Mouse (Mus musculus): ENCODE results near the gene Map4k3. TPM values are rescaled to one million over a fixed set of nuclear protein-coding genes. Genes with fewer than 3 reads are reported as not detected.

The Map4k3 gene
- total and polyA plus RNA-seq, 3 experiments, result 3.2 to 4.1 TPM; not detected in 1

DNA sequence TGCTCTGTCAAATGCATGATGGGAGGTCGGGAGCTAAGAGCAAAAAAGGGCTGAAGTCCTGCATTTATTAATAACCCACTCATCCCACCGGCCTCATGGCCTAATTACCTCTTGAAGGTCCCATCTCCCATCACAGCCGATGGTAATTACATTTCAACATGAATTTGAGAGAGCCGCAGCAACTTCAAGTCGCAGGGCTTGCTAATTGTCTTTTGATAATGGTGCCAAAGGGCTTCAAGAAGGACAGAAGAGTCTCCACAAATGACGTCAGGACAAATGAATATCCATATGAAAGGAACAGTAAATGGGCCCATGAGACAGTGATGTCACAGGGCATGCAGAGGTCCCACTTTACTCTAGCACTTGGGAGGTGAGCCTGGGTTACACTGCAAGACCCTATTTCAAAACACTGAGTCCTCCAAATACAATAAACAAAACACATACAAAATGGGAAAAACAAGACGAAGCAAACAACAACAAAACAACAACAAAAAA, 153.8 kb downstream of the Map4k3 start:
- Histone ChIP-seq H3K27ac (ENCODE audit: control insufficient read depth, low read depth, low read length) (no peak overlapping the region), H3K4me3 (ENCODE audit: control insufficient read depth in 1 of 2, insufficient read depth in 1 of 2, low read depth in 2 of 2, low read length in 2 of 2) (no peak overlapping the region), H3K27me3 (ENCODE audit: control insufficient read depth in 1 of 2, insufficient read depth in 2 of 2, low read length in 2 of 2) (no peaks in the 10 kb centered on the region), H3K9me3 (replicated peaks; ENCODE audit: insufficient read depth, low read length) (no peaks in the 10 kb centered on the region), H3K36me3 (ENCODE audit: control insufficient read depth in 1 of 2, insufficient read depth in 2 of 2, low read length in 2 of 2) (no peaks in the 10 kb centered on the region), H3K79me2 (ENCODE audit: control insufficient read depth, insufficient read depth, low read length, poor library complexity) (no peaks in the 10 kb centered on the region), H3K9ac (ENCODE audit: control insufficient read depth, low read depth, low read length, poor library complexity, severe bottlenecking) (no peak overlapping the region), H3K4me1 (ENCODE audit: control insufficient read depth in 1 of 2, insufficient read depth in 2 of 2, low read length in 2 of 2) (no peaks in the 10 kb centered on the region)
- TF ChIP-seq USF2 (IDR thresholded peaks at IDR 0.05; ENCODE audit: borderline replicate concordance in 1 of 2, insufficient read depth in 1 of 2, low read depth in 1 of 2, low read length in 2 of 2), result no peak
- no peak for TF ChIP-seq ETS1 (IDR thresholded peaks at IDR 0.05; ENCODE audit: low read depth, low read length)
- no peak for TF ChIP-seq RAD21 (IDR thresholded peaks at IDR 0.05; ENCODE audit: low read depth, low read length)
- no peak for TF ChIP-seq JUND (IDR thresholded peaks at IDR 0.05; ENCODE audit: low read depth, low read length)
- TF ChIP-seq TCF12 (IDR thresholded peaks at IDR 0.05; ENCODE audit: low read depth, low read length), result no peak
- no peak for TF ChIP-seq E2F4 (IDR thresholded peaks at IDR 0.05; ENCODE audit: borderline replicate concordance, low read depth, low read length)
- no peak for TF ChIP-seq POLR2AphosphoS2 (IDR thresholded peaks at IDR 0.05; ENCODE audit: low read length)
- TF ChIP-seq MAX (IDR thresholded peaks at IDR 0.05; ENCODE audit: low read length), result no peak
- no peak for TF ChIP-seq UBTF (IDR thresholded peaks at IDR 0.05; ENCODE audit: borderline replicate concordance, insufficient read depth, low read depth, low read length)
- DNase-seq (ENCODE audit: low read depth, low spot score), result no peak

DNA sequence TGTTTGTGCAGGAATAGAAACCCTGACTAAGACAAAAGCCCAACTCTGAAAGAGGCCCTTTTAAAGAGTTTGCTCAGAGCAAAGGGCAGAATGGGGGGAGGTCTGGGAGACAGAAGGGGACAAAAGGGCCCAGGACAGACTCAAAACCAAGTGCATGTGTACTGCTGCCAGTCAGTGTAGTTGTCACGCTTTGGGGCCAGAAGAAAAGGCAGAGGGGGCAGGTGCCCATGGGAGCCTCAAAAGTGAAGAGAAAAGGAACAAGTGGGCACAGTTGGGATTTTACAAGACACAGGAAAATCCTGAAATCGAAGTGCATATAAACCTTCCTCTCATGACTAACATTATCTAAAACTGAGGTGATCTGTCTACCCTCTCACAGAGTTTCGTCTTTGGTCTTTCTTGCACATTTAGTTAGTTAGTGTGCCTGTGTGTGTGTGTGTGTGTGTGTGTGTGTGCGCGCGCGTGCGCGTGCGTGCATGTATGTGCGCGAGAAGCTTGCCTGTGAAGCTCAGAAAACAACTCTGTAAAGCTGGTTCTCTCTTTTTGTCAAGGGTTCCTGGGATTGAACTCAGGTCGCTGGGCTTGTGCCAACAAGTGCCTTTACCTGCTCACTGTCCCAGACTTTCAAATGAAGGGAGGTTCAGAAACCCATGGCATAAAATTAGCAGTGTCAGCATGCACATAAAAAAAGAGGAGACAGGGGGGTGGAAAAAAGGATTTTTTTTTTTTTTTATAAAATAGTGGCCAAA, 155.9 kb downstream of the Map4k3 start:
- Histone ChIP-seq H3K27me3 (ENCODE audit: control insufficient read depth in 1 of 2, insufficient read depth in 2 of 2, low read length in 2 of 2) (no peaks in the 10 kb centered on the region), H3K27ac (ENCODE audit: control insufficient read depth, low read depth, low read length) (no peak overlapping the region), H3K9me3 (replicated peaks; ENCODE audit: insufficient read depth, low read length) (no peaks in the 10 kb centered on the region), H3K4me1 (ENCODE audit: control insufficient read depth in 1 of 2, insufficient read depth in 2 of 2, low read length in 2 of 2) (no peaks in the 10 kb centered on the region), H3K9ac (ENCODE audit: control insufficient read depth, low read depth, low read length, poor library complexity, severe bottlenecking) (no peak overlapping the region), H3K4me3 (ENCODE audit: control insufficient read depth in 1 of 2, insufficient read depth in 1 of 2, low read depth in 2 of 2, low read length in 2 of 2) (no peak overlapping the region), H3K79me2 (ENCODE audit: control insufficient read depth, insufficient read depth, low read length, poor library complexity) (no peaks in the 10 kb centered on the region), H3K36me3 (ENCODE audit: control insufficient read depth in 1 of 2, insufficient read depth in 2 of 2, low read length in 2 of 2) (peaks cover 0 to 1% of the 10 kb centered on the region in 2 experiments; a peak in 1 of 4 replicates)
- no peak for TF ChIP-seq CHD1 (IDR thresholded peaks at IDR 0.05; ENCODE audit: low read depth, low read length)
- TF ChIP-seq JUND (IDR thresholded peaks at IDR 0.05; ENCODE audit: low read depth, low read length), result no peak
- TF ChIP-seq TAL1 (IDR thresholded peaks at IDR 0.05; ENCODE audit: low read length), result no peak
- TF ChIP-seq TCF12 (IDR thresholded peaks at IDR 0.05; ENCODE audit: low read depth, low read length), result no peak
- no peak for TF ChIP-seq EP300 (IDR thresholded peaks at IDR 0.05; ENCODE audit: low read depth in 1 of 2, low read length in 2 of 2)
- no peak for TF ChIP-seq CHD2 (IDR thresholded peaks at IDR 0.05; ENCODE audit: low read length)
- TF ChIP-seq CTCF (IDR thresholded peaks at IDR 0.05 in 2 of 3, conservative IDR thresholded peaks at IDR 0.05 in 1 of 3; ENCODE audit: control insufficient read depth in 1 of 3, insufficient read depth in 1 of 3, low read depth in 2 of 3, low read length in 3 of 3, poor library complexity in 1 of 3, severe bottlenecking in 1 of 3), result no peak
- no peak for TF ChIP-seq ELF1 (IDR thresholded peaks at IDR 0.05; ENCODE audit: low read depth, low read length)
- TF ChIP-seq E2F4 (IDR thresholded peaks at IDR 0.05; ENCODE audit: borderline replicate concordance, low read depth, low read length), result no peak
- TF ChIP-seq MYC (IDR thresholded peaks at IDR 0.05; ENCODE audit: low read depth, low read length), result no peak
- TF ChIP-seq MYB (IDR thresholded peaks at IDR 0.05; ENCODE audit: low read depth, low read length), result no peak
- TF ChIP-seq TBP (IDR thresholded peaks at IDR 0.05; ENCODE audit: low read depth, low read length), result no peak
- DNase-seq (ENCODE audit: low read depth, low spot score), result no peak
